Mouse (Mus musculus) G1E (cell line): ENCODE data around the gene Fbxo46. TPM values are rescaled to one million over a fixed set of nuclear protein-coding genes. Genes with fewer than 3 reads are reported as not detected.
"Not testable (repeated sequence)": the region's sequence is repeated elsewhere in the genome, so short reads cannot be mapped to it uniquely, and the experiment has no call there.

Experiments used
- ATAC-seq: 2 replicates; pipeline ENCODE4 v1.8.0; 2016; ENCODE audit warnings: mild to moderate bottlenecking; ENCODE audit not compliant: insufficient number of reproducible peaks, poor library complexity, low FRiP score, severe bottlenecking; ENCODE audit errors: extremely low read depth
- DNase-seq: peaks from one replicate; pipeline ENCODE4 v3.0.0; 2012; ENCODE audit warnings: low spot score
- H3K27me3 ChIP-seq: 2 replicates; pipeline ENCODE4 v1.6.1; 2012; ENCODE audit warnings: mild to moderate bottlenecking, low read length, inconsistent platforms; ENCODE audit not compliant: insufficient read depth
- H3K36me3 ChIP-seq: replicated peaks from 2 replicates; pipeline ENCODE3; 2012; ENCODE audit warnings: mild to moderate bottlenecking, inconsistent platforms
- H3K4me1 ChIP-seq: 2 replicates; pipeline ENCODE4 v1.6.1; 2012; ENCODE audit warnings: low read depth, low read length, inconsistent platforms, mixed read lengths; ENCODE audit not compliant: insufficient read depth
- H3K4me3 ChIP-seq: 2 replicates; pipeline ENCODE4 v1.5.1; 2012; ENCODE audit warnings: low read depth, mild to moderate bottlenecking, inconsistent platforms, low read length, moderate library complexity, mixed read lengths
- H3K9me3 ChIP-seq: replicated peaks from 2 replicates; pipeline ENCODE4 v1.6.1; 2012; ENCODE audit warnings: inconsistent platforms
- CTCF ChIP-seq: IDR thresholded peaks from 2 replicates; pipeline ENCODE4 v1.5.1; 2012; ENCODE audit warnings: low read depth, low read length, inconsistent platforms, mixed read lengths
- GATA1 ChIP-seq: IDR thresholded peaks from 2 replicates; pipeline ENCODE4 v1.6.1; 2012; ENCODE audit warnings: borderline replicate concordance, low read length, inconsistent platforms, mixed read lengths
- GATA2 ChIP-seq: IDR thresholded peaks from 2 replicates; pipeline ENCODE4 v1.6.1; 2012; ENCODE audit warnings: low read depth, low read length, inconsistent platforms, borderline replicate concordance
- POLR2AphosphoS5 ChIP-seq: IDR thresholded peaks from 2 replicates; pipeline ENCODE4 v1.6.1; 2012; ENCODE audit warnings: low read depth, low read length, inconsistent platforms; ENCODE audit not compliant: insufficient replicate concordance
- TAL1 ChIP-seq: conservative IDR thresholded peaks from 2 replicates; pipeline ENCODE4 v1.6.1; 2012; ENCODE audit warnings: low read depth, low read length, inconsistent platforms, mixed read lengths
- polyA plus RNA-seq: library from polyadenylated mRNA; stranded (reverse); fragments of >175 nt; gene quantifications from 2 replicates; pipeline ENCODE4 v1.2.3, GENCODE M21; 2012
- total RNA-seq, 2 experiments: library from RNA; stranded (forward) in 1 of 2; stranded (reverse) in 1 of 2; fragments of 200-1000 nt in 1 of 2; fragments of >200 nt in 1 of 2; fragmentation: Nextera tagmentation in 1 of 2; gene quantifications; 2 replicates each; pipeline ENCODE4 v1.2.3; 2014 to 2017

Fbxo46 gene
- total and polyA plus RNA-seq, 3 experiments: 3.3 to 27.8 (median 7.2) TPM

- TF ChIP-seq GATA1: no peak
Measured at GRCm38 (mm10) chr7:19146793-19147192, 27.1 kb downstream of the Fbxo46 start.

GRCm38 (mm10) chr7:19147497-19148045, 27.9 kb downstream of the Fbxo46 start:
- no peak for DNase-seq
- no peak overlapping the region for H3K4me3 ChIP-seq
- H3K4me1 ChIP-seq: peaks cover 44% of the 10 kb centered on the region
- H3K9me3 ChIP-seq: no peaks in the 10 kb centered on the region
- H3K27me3 ChIP-seq: no peaks in the 10 kb centered on the region
- ATAC-seq: no peak
- H3K36me3 ChIP-seq: peaks cover 67% of the 10 kb centered on the region
- TF ChIP-seq CTCF (no peak), GATA2 (no peak), TAL1 (no peak), GATA1 (no peak), POLR2AphosphoS5 (no peak)

More at GRCm38 (mm10) chr7:19146793-19147192, 27.1 kb downstream of the Fbxo46 start:
- H3K9me3 ChIP-seq: no peaks in the 10 kb centered on the region
- H3K36me3 ChIP-seq: peaks cover 66% of the 10 kb centered on the region
- no peak for DNase-seq
- no peak overlapping the region; the same call in 1 of the 2 replicates for H3K4me3 ChIP-seq
- H3K27me3 ChIP-seq: no peaks in the 10 kb centered on the region
- peaks cover 39% of the 10 kb centered on the region for H3K4me1 ChIP-seq
- ATAC-seq: no peak

- peaks cover 44% of the 10 kb centered on the region for H3K4me1 ChIP-seq
- H3K4me3 ChIP-seq: peak overlapping the region; percentile 78
- H3K9me3 ChIP-seq: no peaks in the 10 kb centered on the region
- H3K36me3 ChIP-seq: peaks cover 67% of the 10 kb centered on the region
- DNase-seq (no peak), ATAC-seq (no peak)
- no peaks in the 10 kb centered on the region for H3K27me3 ChIP-seq
- TF ChIP-seq POLR2AphosphoS5: no peak
Measured at GRCm38 (mm10) chr7:19148180-19148874, 28.7 kb downstream of the Fbxo46 start.

- H3K36me3 ChIP-seq: peaks cover 67% of the 10 kb centered on the region
- TF ChIP-seq GATA2 (no peak), GATA1 (no peak), POLR2AphosphoS5 (no peak), TAL1 (no peak), CTCF (no peak)
- DNase-seq (peak; percentile 88), ATAC-seq (peak; percentile 92)
- H3K27me3 ChIP-seq: no peaks in the 10 kb centered on the region
- peak within 1 kb of the TSS; percentile 78 for H3K4me3 ChIP-seq
- H3K4me1 ChIP-seq: peaks cover 44% of the 10 kb centered on the region
- H3K9me3 ChIP-seq: no peaks in the 10 kb centered on the region
Measured at GRCm38 (mm10) chr7:19148875-19149541, 29.3 kb downstream of the Fbxo46 start, which contains the start of gene Qpctl. TSS of gene Qpctl (minus strand) at chr7:19149291.

GRCm38 (mm10) chr7:19149626-19150025, 30.0 kb downstream of the Fbxo46 start, which contains the start of gene Snrpd2:
TSS of gene Snrpd2 (plus strand) at chr7:19149722.
- no peaks in the 10 kb centered on the region for H3K27me3 ChIP-seq
- H3K9me3 ChIP-seq: no peaks in the 10 kb centered on the region
- H3K4me3 ChIP-seq: peak within 1 kb of the TSS; percentile 78
- H3K4me1 ChIP-seq: peaks cover 44% of the 10 kb centered on the region
- TF ChIP-seq TAL1 (no peak), GATA2 (no peak), POLR2AphosphoS5 (no peak), GATA1 (no peak), CTCF (no peak)
- peak; percentile 92 for DNase-seq
- peak; percentile 76 for ATAC-seq
- peaks cover 69% of the 10 kb centered on the region for H3K36me3 ChIP-seq

- peaks cover 71% of the 10 kb centered on the region for H3K36me3 ChIP-seq
- peaks cover 54% of the 10 kb centered on the region for H3K4me1 ChIP-seq
- not testable (repeated sequence) for DNase-seq, H3K9me3 ChIP-seq, ATAC-seq, H3K27me3 ChIP-seq
- H3K4me3 ChIP-seq: peak overlapping the region; percentile 78; the same call in 1 of the 2 replicates
Measured at GRCm38 (mm10) chr7:19151121-19151520, 31.5 kb downstream of the Fbxo46 start.
